Mouse (Mus musculus): ENCODE data around the gene Serpinb9. TPM values are rescaled to one million over a fixed set of nuclear protein-coding genes. Genes with fewer than 3 reads are reported as not detected.
A peak's percentile ranks its signal among the peaks of the same experiment; 100 is the strongest.
"Not testable (repeated sequence)": the region's sequence is repeated elsewhere in the genome, so short reads cannot be mapped to it uniquely, and the experiment has no call there.

Serpinb9 gene
- polyA plus RNA-seq, 1 experiment = 15.0 TPM

DNA sequence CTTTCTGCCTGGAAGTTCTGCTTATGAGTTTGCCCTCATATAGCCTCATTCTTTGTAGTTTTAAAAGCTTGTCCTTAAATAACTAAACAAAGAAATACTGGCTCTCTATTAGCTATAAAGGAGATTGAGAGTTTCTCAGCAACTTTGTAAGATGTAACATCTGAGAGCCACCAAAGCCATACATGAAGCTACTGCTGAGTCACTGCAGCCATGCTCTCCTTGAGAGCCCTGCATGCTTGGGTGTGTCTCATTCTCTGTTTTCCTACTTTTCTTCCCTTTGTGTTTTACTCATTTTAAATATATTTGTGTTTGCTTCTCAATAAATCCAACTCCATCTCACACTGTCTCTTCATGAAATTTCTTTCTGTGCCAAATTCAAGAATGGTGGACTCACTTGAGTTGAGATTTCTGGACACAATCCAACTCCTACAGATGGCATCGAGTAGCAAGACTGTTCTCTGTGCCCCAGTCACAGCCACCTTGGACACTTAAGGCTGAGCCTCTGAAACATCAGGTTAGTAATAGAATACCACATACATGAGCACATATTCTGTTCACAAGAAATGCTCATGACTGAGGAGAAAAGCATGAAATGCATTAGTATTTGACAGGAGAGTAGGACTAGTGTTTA lies 23.5 kb downstream of the Serpinb9 start:
- peaks cover 13% of the 10 kb centered on the region for H3K4me1 ChIP-seq (ENCODE audit: control insufficient read depth, insufficient read depth, low read length)
- H3K27ac ChIP-seq (ENCODE audit: insufficient read depth, low read length) = no peak overlapping the region
- H3K4me3 ChIP-seq (ENCODE audit: insufficient read depth, low read length) = no peak overlapping the region
- TF ChIP-seq CTCF (IDR thresholded peaks at IDR 0.05; ENCODE audit: borderline replicate concordance, insufficient read depth, low read length) (no peak), POLR2A (IDR thresholded peaks at IDR 0.05; ENCODE audit: low read depth, low read length) (no peak)

DNA sequence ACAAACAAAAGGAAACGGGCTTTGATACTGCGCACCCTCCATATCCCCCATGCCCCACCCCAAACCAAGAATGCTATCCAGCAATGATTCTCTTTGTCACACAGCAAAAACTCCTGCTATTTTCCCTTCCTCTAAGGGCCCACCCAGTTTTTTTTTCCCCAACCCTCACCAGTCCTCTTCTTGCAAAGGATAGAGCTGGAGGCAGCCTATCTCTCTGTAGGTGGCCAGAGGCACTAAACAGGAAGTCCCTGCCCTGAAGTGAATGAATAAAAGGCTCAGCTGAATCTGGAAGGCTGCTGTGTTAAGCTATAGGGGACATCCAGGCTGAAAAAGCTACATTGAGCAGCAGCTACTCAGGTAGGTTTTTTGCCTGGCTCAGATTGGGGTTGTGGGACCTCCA lies 24.2 kb downstream of the Serpinb9 start, which contains the start of gene Serpinb9b:
Gene Serpinb9b (plus strand): TSS at position 173 of the 400 bp plus-strand sequence.
- TF ChIP-seq POLR2A (IDR thresholded peaks at IDR 0.05; ENCODE audit: low read depth, low read length) (no peak), CTCF (IDR thresholded peaks at IDR 0.05; ENCODE audit: borderline replicate concordance, insufficient read depth, low read length) (no peak)
- peaks cover 13% of the 10 kb centered on the region for H3K4me1 ChIP-seq (ENCODE audit: control insufficient read depth, insufficient read depth, low read length)
- peak within 1 kb of the TSS; percentile 53 for H3K27ac ChIP-seq (ENCODE audit: insufficient read depth, low read length)
- no peak within 1 kb of the TSS for H3K4me3 ChIP-seq (ENCODE audit: insufficient read depth, low read length)

DNA sequence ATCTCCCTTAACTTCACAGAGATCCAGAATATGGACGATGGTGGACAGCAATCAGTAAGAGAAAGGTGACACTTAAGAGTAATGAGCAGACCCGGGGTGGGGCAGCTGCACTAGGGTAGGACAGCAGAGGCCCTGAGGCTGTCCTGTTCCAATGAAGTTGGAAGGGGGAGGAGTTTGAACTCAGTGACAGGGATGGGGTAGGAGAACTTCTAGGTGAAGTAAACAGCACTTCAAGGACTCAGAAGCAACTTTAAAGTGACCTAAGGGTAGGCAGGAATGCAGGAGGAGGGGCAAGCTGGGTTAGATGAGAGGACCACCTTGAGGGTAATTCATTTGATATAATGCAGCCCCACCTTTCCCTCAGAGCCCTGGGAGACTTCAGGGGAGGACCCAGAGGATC lies 25.1 kb downstream of the Serpinb9 start:
- TF ChIP-seq POLR2A (IDR thresholded peaks at IDR 0.05; ENCODE audit: low read depth, low read length) = no peak
- TF ChIP-seq CTCF (IDR thresholded peaks at IDR 0.05; ENCODE audit: borderline replicate concordance, insufficient read depth, low read length) = no peak
- Histone ChIP-seq H3K4me1 (ENCODE audit: control insufficient read depth, insufficient read depth, low read length) (peaks cover 13% of the 10 kb centered on the region), H3K27ac (ENCODE audit: insufficient read depth, low read length) (peak overlapping the region; percentile 53), H3K4me3 (ENCODE audit: insufficient read depth, low read length) (no peak overlapping the region)

DNA sequence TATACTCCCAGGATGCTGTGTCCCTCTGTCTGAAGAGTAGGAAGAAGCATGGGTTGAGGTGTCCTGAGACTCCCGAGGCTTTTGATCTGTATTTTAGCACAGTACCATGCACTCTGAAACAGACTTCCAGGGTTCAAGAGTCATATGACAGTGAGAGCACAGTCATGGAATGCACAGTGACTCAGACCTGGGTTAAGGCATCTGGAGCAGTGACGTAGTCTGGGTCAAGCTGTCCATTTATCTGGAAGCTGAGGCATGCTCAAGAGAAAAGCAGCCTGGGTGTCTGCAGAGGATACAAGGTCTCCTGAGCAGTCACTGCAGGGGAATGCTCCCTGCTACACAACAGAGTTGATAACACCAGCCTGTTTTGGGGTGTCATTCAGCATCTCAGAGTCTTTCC lies 25.5 kb downstream of the Serpinb9 start:
- H3K27ac ChIP-seq (ENCODE audit: insufficient read depth, low read length) = peak overlapping the region; percentile 55
- no peak overlapping the region for H3K4me3 ChIP-seq (ENCODE audit: insufficient read depth, low read length)
- peaks cover 13% of the 10 kb centered on the region for H3K4me1 ChIP-seq (ENCODE audit: control insufficient read depth, insufficient read depth, low read length)
- TF ChIP-seq CTCF (IDR thresholded peaks at IDR 0.05; ENCODE audit: borderline replicate concordance, insufficient read depth, low read length) (no peak), POLR2A (IDR thresholded peaks at IDR 0.05; ENCODE audit: low read depth, low read length) (no peak)

DNA sequence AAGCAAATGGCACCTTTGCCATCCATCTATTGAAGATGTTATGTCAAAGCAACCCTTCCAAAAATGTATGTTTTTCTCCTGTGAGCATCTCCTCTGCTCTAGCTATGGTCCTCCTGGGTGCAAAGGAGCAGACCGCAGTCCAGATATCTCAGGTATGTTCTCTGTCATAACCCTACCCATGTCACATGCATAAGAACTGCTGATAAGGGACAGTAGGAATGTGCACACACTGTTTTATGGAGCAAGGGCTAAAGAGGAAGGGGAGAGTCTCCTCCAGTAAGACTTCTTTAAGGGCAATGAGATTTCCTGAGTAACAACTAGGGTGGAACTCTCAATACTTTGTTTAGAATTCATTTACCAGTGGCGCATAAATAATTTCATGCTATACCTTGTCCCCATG lies 26.4 kb downstream of the Serpinb9 start:
- peaks cover 13% of the 10 kb centered on the region for H3K4me1 ChIP-seq (ENCODE audit: control insufficient read depth, insufficient read depth, low read length)
- not testable (repeated sequence) for H3K4me3 ChIP-seq (ENCODE audit: insufficient read depth, low read length); H3K27ac ChIP-seq (ENCODE audit: insufficient read depth, low read length)

DNA sequence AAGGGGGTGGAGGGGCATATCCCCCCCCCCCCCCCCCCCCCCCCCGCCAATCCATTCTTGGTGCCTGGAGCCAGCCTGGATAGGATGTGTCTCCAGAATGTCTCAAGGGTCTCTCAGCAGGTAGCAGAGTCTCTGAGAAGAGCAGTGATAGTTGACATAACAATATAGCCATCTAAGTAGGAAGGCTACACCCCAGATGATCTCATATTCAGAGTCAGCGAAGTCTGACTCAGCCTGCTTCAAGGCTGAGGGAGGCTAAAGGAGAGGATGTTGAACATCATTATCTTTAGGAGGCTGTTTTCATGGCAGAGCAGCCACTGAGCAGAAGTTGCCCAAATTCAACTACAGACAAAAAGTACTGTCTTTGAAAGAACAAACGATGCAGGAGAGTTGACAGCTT lies 27.2 kb downstream of the Serpinb9 start:
- Histone ChIP-seq H3K27ac (ENCODE audit: insufficient read depth, low read length) (no peak overlapping the region), H3K4me1 (ENCODE audit: control insufficient read depth, insufficient read depth, low read length) (peaks cover 13% of the 10 kb centered on the region), H3K4me3 (ENCODE audit: insufficient read depth, low read length) (no peak overlapping the region)
- no peak for TF ChIP-seq CTCF (IDR thresholded peaks at IDR 0.05; ENCODE audit: borderline replicate concordance, insufficient read depth, low read length)
- TF ChIP-seq POLR2A (IDR thresholded peaks at IDR 0.05; ENCODE audit: low read depth, low read length) = no peak

DNA sequence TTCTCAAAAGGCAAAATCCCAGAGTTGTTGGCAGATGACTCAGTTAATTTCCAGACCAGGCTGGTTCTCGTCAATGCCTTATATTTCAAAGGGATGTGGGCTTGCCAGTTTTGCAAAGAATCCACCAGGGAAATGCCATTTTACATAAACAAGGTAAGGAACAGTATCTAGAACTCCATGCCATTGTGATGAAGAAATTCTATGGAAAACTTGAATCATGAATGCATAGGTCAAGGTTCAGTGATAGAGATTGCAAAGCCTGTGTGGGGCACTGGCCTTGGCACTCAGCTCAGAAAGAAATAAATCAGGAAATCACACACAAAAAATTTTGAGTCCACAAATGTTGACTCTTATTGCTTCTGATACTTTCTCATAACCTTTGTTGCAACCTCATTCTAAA lies 32.5 kb downstream of the Serpinb9 start:
- Histone ChIP-seq H3K27ac (ENCODE audit: insufficient read depth, low read length) (no peak overlapping the region), H3K4me3 (ENCODE audit: insufficient read depth, low read length) (no peak overlapping the region), H3K4me1 (ENCODE audit: control insufficient read depth, insufficient read depth, low read length) (no peaks in the 10 kb centered on the region)
- TF ChIP-seq POLR2A (IDR thresholded peaks at IDR 0.05; ENCODE audit: low read depth, low read length) (no peak), CTCF (IDR thresholded peaks at IDR 0.05; ENCODE audit: borderline replicate concordance, insufficient read depth, low read length) (no peak)

DNA sequence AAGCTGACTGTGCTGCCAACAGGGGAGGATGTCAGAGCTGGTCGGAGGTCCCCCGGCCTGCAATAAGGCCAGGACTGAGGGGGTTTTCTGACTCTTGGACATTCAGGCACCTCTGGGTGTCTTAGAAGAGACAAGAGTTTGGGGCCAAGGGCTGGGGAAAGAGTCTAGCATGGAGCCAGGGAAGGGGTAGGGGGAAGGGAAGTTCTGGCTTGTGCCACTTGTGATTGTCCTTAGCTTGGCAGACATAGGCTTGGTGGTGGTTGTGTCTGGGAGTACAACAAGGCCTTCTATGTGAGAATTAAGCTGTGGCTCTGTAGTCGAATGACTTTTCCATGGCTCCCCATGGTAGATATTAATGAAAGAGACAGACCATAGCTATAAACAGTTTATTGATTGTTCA lies 40.5 kb downstream of the Serpinb9 start:
- no peaks in the 10 kb centered on the region for H3K4me1 ChIP-seq (ENCODE audit: control insufficient read depth, insufficient read depth, low read length)
- no peak for TF ChIP-seq POLR2A (IDR thresholded peaks at IDR 0.05; ENCODE audit: low read depth, low read length)
- no peak for TF ChIP-seq CTCF (IDR thresholded peaks at IDR 0.05; ENCODE audit: borderline replicate concordance, insufficient read depth, low read length)
- H3K4me3 ChIP-seq (ENCODE audit: insufficient read depth, low read length) = no peak overlapping the region
- no peak overlapping the region for H3K27ac ChIP-seq (ENCODE audit: insufficient read depth, low read length)

DNA sequence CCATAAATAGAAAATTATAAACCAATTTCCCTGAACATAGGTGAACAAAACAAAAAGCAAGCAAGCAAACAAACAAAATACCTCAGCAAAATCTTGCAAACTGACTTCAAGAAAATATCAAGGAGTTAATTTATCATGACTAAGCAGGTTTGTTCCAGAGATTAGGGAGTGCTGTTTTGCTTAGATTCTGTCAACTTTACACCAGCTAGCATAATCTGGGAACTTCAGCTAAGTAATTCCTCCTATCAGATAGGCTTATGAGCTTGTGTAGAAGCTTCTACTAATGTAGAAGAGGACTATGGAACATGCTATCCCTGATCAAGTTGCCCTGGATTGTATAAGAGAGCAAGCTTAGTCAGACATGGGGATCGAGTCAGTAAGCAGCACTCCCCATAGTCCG lies 44.2 kb downstream of the Serpinb9 start:
- Histone ChIP-seq H3K27ac (ENCODE audit: insufficient read depth, low read length) (no peak overlapping the region), H3K4me1 (ENCODE audit: control insufficient read depth, insufficient read depth, low read length) (no peaks in the 10 kb centered on the region), H3K4me3 (ENCODE audit: insufficient read depth, low read length) (no peak overlapping the region)
- TF ChIP-seq CTCF (IDR thresholded peaks at IDR 0.05; ENCODE audit: borderline replicate concordance, insufficient read depth, low read length) = no peak
- TF ChIP-seq POLR2A (IDR thresholded peaks at IDR 0.05; ENCODE audit: low read depth, low read length) = no peak

DNA sequence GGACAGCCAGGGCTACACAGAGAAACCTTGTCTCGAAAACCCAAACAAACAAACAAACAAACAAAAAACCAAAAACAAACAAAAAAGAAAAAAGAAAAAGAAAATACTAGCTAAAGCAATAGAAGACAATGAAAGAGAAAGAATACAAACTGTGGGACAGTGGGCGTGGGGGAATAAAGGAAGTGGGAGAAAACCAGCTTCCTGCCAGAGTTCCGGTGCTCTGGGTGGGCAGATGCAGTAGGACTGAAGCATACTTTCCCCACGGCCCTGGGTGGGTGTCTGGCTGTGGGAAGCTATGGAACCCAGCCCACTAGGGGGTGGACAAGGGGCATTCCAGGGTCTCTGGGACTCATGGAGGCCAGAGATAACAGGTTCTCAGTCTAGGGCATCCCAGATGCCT lies 45.1 kb downstream of the Serpinb9 start:
- Histone ChIP-seq H3K27ac (ENCODE audit: insufficient read depth, low read length) (no peak overlapping the region), H3K4me1 (ENCODE audit: control insufficient read depth, insufficient read depth, low read length) (no peaks in the 10 kb centered on the region), H3K4me3 (ENCODE audit: insufficient read depth, low read length) (no peak overlapping the region)
- TF ChIP-seq CTCF (IDR thresholded peaks at IDR 0.05; ENCODE audit: borderline replicate concordance, insufficient read depth, low read length) = no peak
- no peak for TF ChIP-seq POLR2A (IDR thresholded peaks at IDR 0.05; ENCODE audit: low read depth, low read length)

DNA sequence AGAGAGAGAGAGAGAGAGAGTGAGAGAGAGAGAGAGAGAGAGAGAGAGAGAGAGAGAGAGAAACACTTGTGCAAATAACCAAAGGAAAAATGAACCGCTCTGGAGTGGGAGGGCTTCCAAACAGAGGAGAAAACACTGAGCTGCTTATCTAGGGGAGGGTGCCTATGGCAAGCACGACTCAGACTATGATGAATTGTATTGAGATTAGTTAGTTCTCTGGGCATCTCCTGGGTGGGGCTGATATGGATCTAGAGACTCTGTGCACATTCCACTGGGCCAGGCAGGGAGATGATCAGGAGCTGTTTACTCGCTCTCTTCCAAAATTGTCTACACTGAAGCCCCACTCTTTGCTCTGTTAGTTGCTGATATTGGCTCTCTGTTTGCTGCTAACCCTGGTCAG lies 48.6 kb downstream of the Serpinb9 start:
- Histone ChIP-seq H3K27ac (ENCODE audit: insufficient read depth, low read length) (no peak overlapping the region), H3K4me3 (ENCODE audit: insufficient read depth, low read length) (no peak overlapping the region), H3K4me1 (ENCODE audit: control insufficient read depth, insufficient read depth, low read length) (no peaks in the 10 kb centered on the region)
- TF ChIP-seq POLR2A (IDR thresholded peaks at IDR 0.05; ENCODE audit: low read depth, low read length) (no peak), CTCF (IDR thresholded peaks at IDR 0.05; ENCODE audit: borderline replicate concordance, insufficient read depth, low read length) (no peak)
